Mouse (Mus musculus): ENCODE results near the gene Mgll. TPM values are rescaled to one million over a fixed set of nuclear protein-coding genes. Genes with fewer than 3 reads are reported as not detected.
A peak's percentile ranks its signal among the peaks of the same experiment; 100 is the strongest.

Gene Mgll
- total and polyA plus RNA-seq, 2 experiments from 2014 or later = 126 to 148 TPM

- Histone ChIP-seq H3K27ac (peak overlapping the region; percentile 81), H3K9ac (replicated peaks; ENCODE audit: low read length) (peak overlapping the region; percentile 30; the same call in 1 of the 2 replicates), H3K4me2 (ENCODE audit: low read depth, low read length) (peak overlapping the region; percentile 98), H3K9me3 (ENCODE audit: low read length) (no peaks in the 10 kb centered on the region), H3K36me3 (ENCODE audit: insufficient read depth, low read length) (no peaks in the 10 kb centered on the region), H3K4me3 (ENCODE audit: low read length) (peak overlapping the region; percentile 15), H3K27me3 (ENCODE audit: insufficient read depth, low read length) (no peaks in the 10 kb centered on the region), H3K4me1 (ENCODE audit: insufficient read depth, low read length) (peaks cover 17% of the 10 kb centered on the region)
- no peak for TF ChIP-seq CTCF (IDR thresholded peaks at IDR 0.05; ENCODE audit: low read depth)
- WGBS = 43% methylated on average over 9 of the region's 9 CpGs
- ATAC-seq (peak; percentile 72), DNase-seq (ENCODE audit: low spot score) (peak; percentile 72)
Observed at GRCm38 (mm10) chr6:88726252-88727211, 2.3 kb downstream of the Mgll start.

- Histone ChIP-seq H3K4me3 (ENCODE audit: low read length) (no peak overlapping the region), H3K27me3 (ENCODE audit: insufficient read depth, low read length) (no peaks in the 10 kb centered on the region), H3K36me3 (ENCODE audit: insufficient read depth, low read length) (no peaks in the 10 kb centered on the region), H3K9ac (replicated peaks; ENCODE audit: low read length) (no peak overlapping the region), H3K27ac (peak overlapping the region; percentile 81; the same call in 1 of the 2 replicates), H3K4me1 (ENCODE audit: insufficient read depth, low read length) (peaks cover 22% of the 10 kb centered on the region), H3K9me3 (ENCODE audit: low read length) (no peaks in the 10 kb centered on the region), H3K4me2 (ENCODE audit: low read depth, low read length) (peak overlapping the region; percentile 98; the same call in 1 of the 2 replicates)
- 74% methylated on average over 5 of the region's 5 CpGs for WGBS
- ATAC-seq = no peak
- TF ChIP-seq CTCF (IDR thresholded peaks at IDR 0.05; ENCODE audit: low read depth) = no peak
- DNase-seq (ENCODE audit: low spot score) = no peak
Observed at GRCm38 (mm10) chr6:88727490-88727889, 3.3 kb downstream of the Mgll start.

GRCm38 (mm10) chr6:88728054-88728453, 3.8 kb downstream of the Mgll start:
- no peak overlapping the region for H3K4me3 ChIP-seq (ENCODE audit: low read length)
- peaks cover 22% of the 10 kb centered on the region for H3K4me1 ChIP-seq (ENCODE audit: insufficient read depth, low read length)

GRCm38 (mm10) chr6:88728515-88728914, 4.3 kb downstream of the Mgll start:
- no peaks in the 10 kb centered on the region for H3K27me3 ChIP-seq (ENCODE audit: insufficient read depth, low read length)
- no peak for ATAC-seq
- H3K36me3 ChIP-seq (ENCODE audit: insufficient read depth, low read length) = no peaks in the 10 kb centered on the region
- no peak for TF ChIP-seq CTCF (IDR thresholded peaks at IDR 0.05; ENCODE audit: low read depth)
- H3K4me2 ChIP-seq (ENCODE audit: low read depth, low read length) = no peak overlapping the region
- no peaks in the 10 kb centered on the region for H3K9me3 ChIP-seq (ENCODE audit: low read length)
- H3K4me3 ChIP-seq (ENCODE audit: low read length) = no peak overlapping the region
- no peak overlapping the region for H3K9ac ChIP-seq (replicated peaks; ENCODE audit: low read length)
- WGBS = 86% methylated on average over 5 of the region's 5 CpGs
- no peak overlapping the region for H3K27ac ChIP-seq
- peaks cover 22% of the 10 kb centered on the region for H3K4me1 ChIP-seq (ENCODE audit: insufficient read depth, low read length)
- no peak for DNase-seq (ENCODE audit: low spot score)

More at GRCm38 (mm10) chr6:88728054-88728453, 3.8 kb downstream of the Mgll start:
- Histone ChIP-seq H3K9me3 (ENCODE audit: low read length) (no peaks in the 10 kb centered on the region), H3K4me2 (ENCODE audit: low read depth, low read length) (peak overlapping the region; percentile 98; the same call in 1 of the 2 replicates), H3K36me3 (ENCODE audit: insufficient read depth, low read length) (no peaks in the 10 kb centered on the region), H3K27ac (0 out of 2 replicates have a peak overlapping the region, but pooled peaks have one; percentile 81), H3K9ac (replicated peaks; ENCODE audit: low read length) (no peak overlapping the region), H3K27me3 (ENCODE audit: insufficient read depth, low read length) (no peaks in the 10 kb centered on the region)
- no peak for ATAC-seq
- no peak for DNase-seq (ENCODE audit: low spot score)
- 52% methylated on average over 7 of the region's 7 CpGs for WGBS
- TF ChIP-seq CTCF (IDR thresholded peaks at IDR 0.05; ENCODE audit: low read depth) = no peak

GRCm38 (mm10) chr6:88731211-88731751, 7.1 kb downstream of the Mgll start:
- Histone ChIP-seq H3K27ac (peak overlapping the region; percentile 32; the same call in 1 of the 2 replicates), H3K4me2 (ENCODE audit: low read depth, low read length) (no peak overlapping the region), H3K9ac (replicated peaks; ENCODE audit: low read length) (no peak overlapping the region), H3K36me3 (ENCODE audit: insufficient read depth, low read length) (no peaks in the 10 kb centered on the region), H3K9me3 (ENCODE audit: low read length) (no peaks in the 10 kb centered on the region), H3K4me3 (ENCODE audit: low read length) (no peak overlapping the region), H3K4me1 (ENCODE audit: insufficient read depth, low read length) (peaks cover 16% of the 10 kb centered on the region), H3K27me3 (ENCODE audit: insufficient read depth, low read length) (no peaks in the 10 kb centered on the region)
- ATAC-seq (no peak), DNase-seq (ENCODE audit: low spot score) (no peak)
- 76% methylated on average over 11 of the region's 11 CpGs for WGBS
- TF ChIP-seq CTCF (IDR thresholded peaks at IDR 0.05; ENCODE audit: low read depth) = no peak

GRCm38 (mm10) chr6:88731991-88732390, 7.8 kb downstream of the Mgll start:
- H3K27me3 ChIP-seq (ENCODE audit: insufficient read depth, low read length) = no peaks in the 10 kb centered on the region
- H3K9me3 ChIP-seq (ENCODE audit: low read length) = no peaks in the 10 kb centered on the region
- no peak overlapping the region for H3K9ac ChIP-seq (replicated peaks; ENCODE audit: low read length)
- 55% methylated on average over 3 of the region's 3 CpGs for WGBS
- DNase-seq (ENCODE audit: low spot score) = peak; percentile 68
- H3K36me3 ChIP-seq (ENCODE audit: insufficient read depth, low read length) = no peaks in the 10 kb centered on the region
- peak overlapping the region; percentile 32; the same call in 1 of the 2 replicates for H3K27ac ChIP-seq
- no peak for TF ChIP-seq CTCF (IDR thresholded peaks at IDR 0.05; ENCODE audit: low read depth)
- ATAC-seq = peak; percentile 64
- H3K4me2 ChIP-seq (ENCODE audit: low read depth, low read length) = no peak overlapping the region
- peaks cover 9% of the 10 kb centered on the region for H3K4me1 ChIP-seq (ENCODE audit: insufficient read depth, low read length)
- no peak overlapping the region for H3K4me3 ChIP-seq (ENCODE audit: low read length)

All from hindbrain, postnatal 0 days (tissue).